Mouse (Mus musculus): ENCODE results near the gene Metrnl. TPM values are rescaled to one million over a fixed set of nuclear protein-coding genes. Genes with fewer than 3 reads are reported as not detected.
"Not testable (repeated sequence)": the region's sequence is repeated elsewhere in the genome, so short reads cannot be mapped to it uniquely, and the experiment has no call there.

Gene Metrnl
- total and polyA plus RNA-seq, 3 experiments: not detected

GRCm38 (mm10) chr11:121655166-121655806 lies 46.1 kb upstream of the Metrnl start:
- H3K9me3 ChIP-seq (replicated peaks): no peaks in the 10 kb centered on the region
- H3K4me3 ChIP-seq (ENCODE audit: low read depth, low read length): no peak overlapping the region
- DNase-seq (ENCODE audit: low spot score): no peak
- H3K4me1 ChIP-seq (ENCODE audit: insufficient read depth, low read depth, low read length): 0 out of 2 replicates have a peak, but pooled peaks cover 2% of the 10 kb centered on the region
- ATAC-seq (ENCODE audit: extremely low read depth, insufficient number of reproducible peaks, low FRiP score, poor library complexity, severe bottlenecking): no peak
- no peaks in the 10 kb centered on the region for H3K27me3 ChIP-seq (ENCODE audit: insufficient read depth, low read length)
- H3K36me3 ChIP-seq (replicated peaks): peaks cover 69% of the 10 kb centered on the region
- no peak for TF ChIP-seq TAL1 (conservative IDR thresholded peaks at IDR 0.05; ENCODE audit: low read depth, low read length)
- TF ChIP-seq GATA2 (IDR thresholded peaks at IDR 0.05; ENCODE audit: borderline replicate concordance, low read depth, low read length): no peak
- no peak for TF ChIP-seq POLR2AphosphoS5 (IDR thresholded peaks at IDR 0.05; ENCODE audit: insufficient replicate concordance, low read depth, low read length)
- TF ChIP-seq GATA1 (IDR thresholded peaks at IDR 0.05; ENCODE audit: borderline replicate concordance, low read length): no peak
- no peak for TF ChIP-seq CTCF (IDR thresholded peaks at IDR 0.05; ENCODE audit: low read depth, low read length)

GRCm38 (mm10) chr11:121655807-121656511 lies 45.4 kb upstream of the Metrnl start:
- H3K9me3 ChIP-seq (replicated peaks): no peaks in the 10 kb centered on the region
- DNase-seq (ENCODE audit: low spot score) (no peak), ATAC-seq (ENCODE audit: extremely low read depth, insufficient number of reproducible peaks, low FRiP score, poor library complexity, severe bottlenecking) (no peak)
- no peaks in the 10 kb centered on the region for H3K27me3 ChIP-seq (ENCODE audit: insufficient read depth, low read length)
- H3K4me1 ChIP-seq (ENCODE audit: insufficient read depth, low read depth, low read length): 0 out of 2 replicates have a peak, but pooled peaks cover 2% of the 10 kb centered on the region
- peaks cover 64% of the 10 kb centered on the region for H3K36me3 ChIP-seq (replicated peaks)
- H3K4me3 ChIP-seq (ENCODE audit: low read depth, low read length): no peak overlapping the region
- TF ChIP-seq POLR2AphosphoS5 (IDR thresholded peaks at IDR 0.05; ENCODE audit: insufficient replicate concordance, low read depth, low read length) (no peak), CTCF (IDR thresholded peaks at IDR 0.05; ENCODE audit: low read depth, low read length) (no peak), TAL1 (conservative IDR thresholded peaks at IDR 0.05; ENCODE audit: low read depth, low read length) (no peak), GATA1 (IDR thresholded peaks at IDR 0.05; ENCODE audit: borderline replicate concordance, low read length) (no peak), GATA2 (IDR thresholded peaks at IDR 0.05; ENCODE audit: borderline replicate concordance, low read depth, low read length) (no peak)

- TF ChIP-seq GATA1 (IDR thresholded peaks at IDR 0.05; ENCODE audit: borderline replicate concordance, low read length) (no peak), POLR2AphosphoS5 (IDR thresholded peaks at IDR 0.05; ENCODE audit: insufficient replicate concordance, low read depth, low read length) (no peak), CTCF (IDR thresholded peaks at IDR 0.05; ENCODE audit: low read depth, low read length) (no peak), TAL1 (conservative IDR thresholded peaks at IDR 0.05; ENCODE audit: low read depth, low read length) (no peak), GATA2 (IDR thresholded peaks at IDR 0.05; ENCODE audit: borderline replicate concordance, low read depth, low read length) (no peak)
- H3K4me1 ChIP-seq (ENCODE audit: insufficient read depth, low read depth, low read length): 0 out of 2 replicates have a peak, but pooled peaks cover 2% of the 10 kb centered on the region
- no peaks in the 10 kb centered on the region for H3K27me3 ChIP-seq (ENCODE audit: insufficient read depth, low read length)
- DNase-seq (ENCODE audit: low spot score) (no peak), ATAC-seq (ENCODE audit: extremely low read depth, insufficient number of reproducible peaks, low FRiP score, poor library complexity, severe bottlenecking) (no peak)
- H3K9me3 ChIP-seq (replicated peaks): no peaks in the 10 kb centered on the region
- H3K36me3 ChIP-seq (replicated peaks): peaks cover 64% of the 10 kb centered on the region
- H3K4me3 ChIP-seq (ENCODE audit: low read depth, low read length): no peak overlapping the region
Measured at GRCm38 (mm10) chr11:121658151-121658550, 43.2 kb upstream of the Metrnl start.

GRCm38 (mm10) chr11:121660604-121661003 lies 40.7 kb upstream of the Metrnl start:
- ATAC-seq (ENCODE audit: extremely low read depth, insufficient number of reproducible peaks, low FRiP score, poor library complexity, severe bottlenecking); H3K27me3 ChIP-seq (ENCODE audit: insufficient read depth, low read length); H3K4me3 ChIP-seq (ENCODE audit: low read depth, low read length); DNase-seq (ENCODE audit: low spot score); H3K4me1 ChIP-seq (ENCODE audit: insufficient read depth, low read depth, low read length); H3K9me3 ChIP-seq (replicated peaks): not testable (repeated sequence)
- peaks cover 61% of the 10 kb centered on the region for H3K36me3 ChIP-seq (replicated peaks)

- ATAC-seq (ENCODE audit: extremely low read depth, insufficient number of reproducible peaks, low FRiP score, poor library complexity, severe bottlenecking): no peak
Measured at GRCm38 (mm10) chr11:121661116-121661515, 40.2 kb upstream of the Metrnl start.

GRCm38 (mm10) chr11:121667541-121667940 lies 33.8 kb upstream of the Metrnl start:
- TF ChIP-seq TAL1 (conservative IDR thresholded peaks at IDR 0.05; ENCODE audit: low read depth, low read length): no peak
- no peak for TF ChIP-seq GATA1 (IDR thresholded peaks at IDR 0.05; ENCODE audit: borderline replicate concordance, low read length)
- TF ChIP-seq POLR2AphosphoS5 (IDR thresholded peaks at IDR 0.05; ENCODE audit: insufficient replicate concordance, low read depth, low read length): no peak
- no peak for TF ChIP-seq GATA2 (IDR thresholded peaks at IDR 0.05; ENCODE audit: borderline replicate concordance, low read depth, low read length)
- TF ChIP-seq CTCF (IDR thresholded peaks at IDR 0.05; ENCODE audit: low read depth, low read length): no peak
- Histone ChIP-seq H3K4me1 (ENCODE audit: insufficient read depth, low read depth, low read length) (peaks cover 4% of the 10 kb centered on the region), H3K4me3 (ENCODE audit: low read depth, low read length) (no peak overlapping the region), H3K36me3 (replicated peaks) (peaks cover 47% of the 10 kb centered on the region), H3K27me3 (ENCODE audit: insufficient read depth, low read length) (no peaks in the 10 kb centered on the region), H3K9me3 (replicated peaks) (no peaks in the 10 kb centered on the region)
- DNase-seq (ENCODE audit: low spot score) (no peak), ATAC-seq (ENCODE audit: extremely low read depth, insufficient number of reproducible peaks, low FRiP score, poor library complexity, severe bottlenecking) (no peak)

More at GRCm38 (mm10) chr11:121661116-121661515, 40.2 kb upstream of the Metrnl start:
- no peaks in the 10 kb centered on the region for H3K9me3 ChIP-seq (replicated peaks)
- no peaks in the 10 kb centered on the region for H3K4me1 ChIP-seq (ENCODE audit: insufficient read depth, low read depth, low read length)
- DNase-seq (ENCODE audit: low spot score): no peak
- H3K36me3 ChIP-seq (replicated peaks): peaks cover 56% of the 10 kb centered on the region
- TF ChIP-seq GATA1 (IDR thresholded peaks at IDR 0.05; ENCODE audit: borderline replicate concordance, low read length): no peak
- TF ChIP-seq CTCF (IDR thresholded peaks at IDR 0.05; ENCODE audit: low read depth, low read length): no peak
- TF ChIP-seq POLR2AphosphoS5 (IDR thresholded peaks at IDR 0.05; ENCODE audit: insufficient replicate concordance, low read depth, low read length): no peak
- H3K27me3 ChIP-seq (ENCODE audit: insufficient read depth, low read length): no peaks in the 10 kb centered on the region
- no peak overlapping the region for H3K4me3 ChIP-seq (ENCODE audit: low read depth, low read length)
